Mouse (Mus musculus) small intestine, adult 2 months (tissue): ENCODE results near the gene Gm10945. TPM values are rescaled to one million over a fixed set of nuclear protein-coding genes. Genes with fewer than 3 reads are reported as not detected.

ENCODE experiments used
- H3K27ac ChIP-seq: fragments of 200-500 bp; 2 replicates; pipeline ENCODE4 v1.5.1; 2012; ENCODE audit warnings: low read depth, low read length, control low read depth, inconsistent platforms; ENCODE audit not compliant: insufficient read depth
- H3K27me3 ChIP-seq: fragments of 200-500 bp; 2 replicates; pipeline ENCODE4 v1.6.1; 2012; ENCODE audit warnings: mild to moderate bottlenecking, moderate library complexity, low read length, inconsistent platforms; ENCODE audit not compliant: control insufficient read depth, insufficient read depth
- H3K36me3 ChIP-seq: fragments of 200-500 bp; 2 replicates; pipeline ENCODE4 v1.6.1; 2012; ENCODE audit warnings: mild to moderate bottlenecking, low read length, control low read depth, inconsistent platforms; ENCODE audit not compliant: control insufficient read depth, insufficient read depth
- H3K4me1 ChIP-seq: fragments of 200-500 bp; 2 replicates; pipeline ENCODE4 v1.6.1; 2012; ENCODE audit warnings: low read length, inconsistent platforms, mixed read lengths; ENCODE audit not compliant: control insufficient read depth, insufficient read depth, insufficient read length
- H3K4me3 ChIP-seq: fragments of 200-500 bp; 2 replicates; pipeline ENCODE4 v1.5.1; 2012; ENCODE audit warnings: low read depth, mild to moderate bottlenecking, control low read depth, inconsistent platforms, low read length, moderate library complexity
- CTCF ChIP-seq: fragments of 200-500 bp; IDR thresholded peaks from 2 replicates; pipeline ENCODE4 v1.5.1; 2012; ENCODE audit warnings: low read depth, mild to moderate bottlenecking, control low read depth, inconsistent platforms, low read length, moderate library complexity, mixed read lengths; ENCODE audit not compliant: insufficient replicate concordance, insufficient read length; ENCODE audit errors: extremely low read depth
- POLR2A ChIP-seq: fragments of 200-500 bp; IDR thresholded peaks from 2 replicates; pipeline ENCODE4 v1.6.1; 2012; ENCODE audit warnings: low read depth, mild to moderate bottlenecking, control low read depth, inconsistent platforms, low read length, moderate library complexity
- WGBS: fragments of 180-500 bp; shearing (Covaris S2); methylation state at CpG from one replicate; pipeline ENCODE4 v1.1.7; 2018; 5-methylcytosine and 5-hydroxymethylcytosine counted together
- polyA plus RNA-seq: library from polyadenylated mRNA; depleted of rRNA; stranded (reverse); fragments of >200 nt; gene quantifications from 2 replicates; pipeline ENCODE4 v1.2.3, GENCODE M21; 2012; rRNA removed

Gm10945 gene
- polyA plus RNA-seq, 1 experiment = not detected

- Histone ChIP-seq H3K27me3 (no peaks in the 10 kb centered on the region), H3K27ac (no peak overlapping the region), H3K4me3 (no peak overlapping the region), H3K36me3 (no peaks in the 10 kb centered on the region), H3K4me1 (no peaks in the 10 kb centered on the region)
- no peak for TF ChIP-seq CTCF
- TF ChIP-seq POLR2A = no peak
- 64% methylated on average over 4 of the region's 4 CpGs for WGBS
These were observed 44.2 kb downstream of the Gm10945 start for GRCm38 (mm10) chr10:6717181-6717948.

DNA sequence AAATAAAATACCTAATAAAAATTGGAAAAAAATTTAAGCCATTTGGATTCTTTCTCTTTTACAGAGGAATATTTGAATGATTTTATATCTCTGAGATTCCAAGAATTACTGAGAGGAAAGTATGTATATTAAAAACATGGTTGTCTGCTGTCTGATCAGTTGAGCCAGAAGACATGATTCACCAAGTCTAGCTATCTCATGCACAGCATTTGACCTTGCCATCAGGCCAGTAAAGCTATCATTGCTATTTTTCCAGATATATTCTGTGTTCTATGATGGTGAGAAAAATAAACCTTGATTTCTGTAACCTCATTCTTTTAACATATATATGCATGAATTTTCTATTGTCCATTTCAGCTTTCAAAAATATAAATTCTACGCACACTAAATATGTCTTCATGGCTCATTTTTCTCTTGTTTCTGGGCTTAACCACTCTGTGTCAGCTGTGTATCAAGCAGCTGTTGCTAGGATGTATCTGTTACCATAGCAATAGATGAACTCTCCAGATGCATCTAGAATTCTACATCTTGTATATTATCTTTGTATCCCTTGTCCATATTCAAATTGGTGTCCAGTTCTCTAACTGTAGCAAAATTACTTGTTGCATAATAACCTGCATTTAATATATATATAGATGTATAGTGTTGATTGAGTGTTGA, 56.2 kb downstream of the Gm10945 start:
- 82% methylated on average over 1 of the region's 1 CpGs for WGBS
- H3K36me3 ChIP-seq = no peaks in the 10 kb centered on the region
- H3K4me3 ChIP-seq = no peak overlapping the region
- H3K4me1 ChIP-seq = no peaks in the 10 kb centered on the region
- no peak overlapping the region for H3K27ac ChIP-seq
- H3K27me3 ChIP-seq = no peaks in the 10 kb centered on the region
- TF ChIP-seq CTCF (no peak), POLR2A (no peak)

DNA sequence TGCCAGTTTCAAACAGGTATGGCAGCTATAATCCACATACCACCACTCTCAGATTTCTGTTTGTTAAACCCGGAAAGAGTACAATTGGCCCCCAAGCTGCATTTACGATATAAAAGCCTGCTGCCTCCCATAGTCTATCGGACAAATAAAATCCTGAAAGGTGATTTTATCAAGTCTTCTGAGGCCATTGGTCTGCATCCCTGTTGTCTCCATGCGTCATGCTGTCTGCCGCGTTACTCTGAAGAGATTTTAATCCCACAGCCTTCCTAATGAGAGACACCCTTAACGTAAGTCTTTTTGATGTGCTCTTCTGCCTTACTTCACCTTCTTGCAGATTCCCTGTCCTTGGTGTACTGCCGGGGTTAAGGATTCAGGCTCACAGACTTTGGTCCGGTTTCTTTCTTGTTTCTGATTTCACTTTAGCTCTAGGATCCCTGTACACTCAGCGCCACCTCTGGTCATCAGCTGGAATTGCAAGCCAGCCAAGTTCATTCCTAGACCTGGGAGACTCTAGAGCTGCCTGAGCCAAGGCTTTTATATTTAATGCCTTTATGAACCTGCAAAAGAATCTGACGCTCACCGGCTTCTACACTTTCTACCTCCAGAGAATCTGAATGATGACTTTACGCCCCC, 67.2 kb downstream of the Gm10945 start:
- Histone ChIP-seq H3K4me3 (no peak overlapping the region), H3K27me3 (no peaks in the 10 kb centered on the region), H3K27ac (no peak overlapping the region), H3K4me1 (no peaks in the 10 kb centered on the region), H3K36me3 (no peaks in the 10 kb centered on the region)
- 50% methylated on average over 13 of the region's 13 CpGs for WGBS
- TF ChIP-seq CTCF (no peak), POLR2A (no peak)

Other genes with a start within 250 kb of the Gm10945 start
- gene Oprm1, start 3.3 kb downstream of the Gm10945 start, polyA plus RNA-seq = 0.08 TPM in 1 of 2 replicates, not detected in the other